Mouse (Mus musculus) skeletal muscle tissue, adult 2 months (tissue): ENCODE measurements at regions not wholly inside any gene's neighbourhood (a gene's known extent, or its start where the extent isn't known, plus 50 kb on each side); places are given as distances from the start of the nearest gene placed in this dataset.

Experiments used
- DNase-seq: peaks from one replicate; pipeline ENCODE4 v3.0.0-alpha.2; 2012; ENCODE audit warnings: low read depth, low spot score

GRCm38 (mm10) chr15:60632789-60633456, 220.7 kb downstream of the Fam84b start:
- DNase-seq = no peak

GRCm38 (mm10) chr15:60630756-60631402, 222.7 kb downstream of the Fam84b start:
- no peak for DNase-seq

GRCm38 (mm10) chr15:60618801-60619200, 234.8 kb downstream of the Fam84b start:
- DNase-seq = no peak

- no peak for DNase-seq
Measured at GRCm38 (mm10) chr15:60617371-60617770, 236.2 kb downstream of the Fam84b start.

GRCm38 (mm10) chr15:60601885-60602284, 251.7 kb downstream of the Fam84b start:
- DNase-seq = no peak

- DNase-seq = no peak
Measured at GRCm38 (mm10) chr15:60577084-60577483, 276.5 kb downstream of the Fam84b start.

- no peak for DNase-seq
Measured at GRCm38 (mm10) chr15:60566267-60566666, 287.3 kb downstream of the Fam84b start.

- DNase-seq = no peak
Measured at GRCm38 (mm10) chr15:60565017-60565416, 288.6 kb downstream of the Fam84b start.

GRCm38 (mm10) chr15:60560641-60561040, 292.9 kb downstream of the Fam84b start:
- DNase-seq = no peak

GRCm38 (mm10) chr15:60555691-60556090, 297.9 kb downstream of the Fam84b start:
- no peak for DNase-seq

- DNase-seq = no peak
Measured at GRCm38 (mm10) chr15:60554587-60554986, 299.0 kb downstream of the Fam84b start.

- DNase-seq = no peak
Measured at GRCm38 (mm10) chr15:60548045-60548444, 305.5 kb downstream of the Fam84b start.

- DNase-seq = no peak
Measured at GRCm38 (mm10) chr15:60537191-60537590, 316.4 kb downstream of the Fam84b start.

- no peak for DNase-seq
Measured at GRCm38 (mm10) chr15:60534701-60535100, 318.9 kb downstream of the Fam84b start.

- no peak for DNase-seq
Measured at GRCm38 (mm10) chr15:60516810-60517209, 336.8 kb downstream of the Fam84b start.

GRCm38 (mm10) chr15:60476755-60477310, 376.7 kb downstream of the Fam84b start:
- DNase-seq = no peak

- no peak for DNase-seq
Measured at GRCm38 (mm10) chr15:60475086-60475485, 378.5 kb downstream of the Fam84b start.

GRCm38 (mm10) chr15:60431916-60432315, 415.5 kb upstream of the 4933412E24Rik start:
- no peak for DNase-seq

- no peak for DNase-seq
Measured at GRCm38 (mm10) chr15:60419081-60419480, 402.7 kb upstream of the 4933412E24Rik start.

GRCm38 (mm10) chr15:60392267-60392666, 375.9 kb upstream of the 4933412E24Rik start:
- DNase-seq = no peak

- no peak for DNase-seq
Measured at GRCm38 (mm10) chr15:60390336-60390735, 373.9 kb upstream of the 4933412E24Rik start.

- no peak for DNase-seq
Measured at GRCm38 (mm10) chr15:60387962-60388361, 371.5 kb upstream of the 4933412E24Rik start.
